Comparison of ENCODE assay signal across 11 mouse cellular contexts in the genomic region with DNA sequence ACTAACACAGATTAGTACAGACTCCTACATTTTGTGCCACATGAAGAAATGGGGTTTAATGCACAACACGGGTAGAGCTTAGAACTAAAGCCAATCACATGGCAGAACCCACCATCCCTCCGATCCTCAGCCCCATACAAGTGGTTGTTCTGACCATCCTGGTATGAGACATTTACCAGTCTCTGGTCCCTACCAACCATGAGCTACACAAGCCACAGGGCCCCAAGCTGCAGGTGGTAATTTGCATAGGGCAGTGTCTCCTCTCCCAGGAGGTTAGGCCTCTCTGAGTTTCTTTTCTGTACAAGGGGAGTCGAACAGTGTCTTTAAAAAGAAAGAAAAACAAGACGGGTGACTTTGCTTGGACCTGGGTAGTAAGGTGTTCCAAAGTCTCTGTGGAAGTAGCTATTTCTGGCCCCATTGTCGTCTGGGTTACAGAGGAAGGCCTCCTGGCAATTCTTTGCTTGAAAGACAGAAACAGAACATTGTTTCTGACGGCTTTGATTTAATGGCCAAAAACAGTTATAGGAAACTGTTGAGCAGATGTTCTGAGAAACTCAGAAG. TPM values are rescaled to one million over a fixed set of nuclear protein-coding genes. Genes with fewer than 3 reads are reported as not detected.
DNase-seq lines count a peak whose midpoint lies in the region; ATAC-seq and TF ChIP-seq lines count a peak whose summit lies in the region.
"Had no signal": no experiment of that assay in that cellular context is flagged by ENCODE, and none has a peak within 500 bp of the region (broad histone marks: within the 10 kb centered on the region; RNA-seq: fewer than 3 reads in every experiment).

No protein-coding gene starts in this region.

- intact Hi-C loops in heart, postnatal 25 days (cut with DNase I), result no loop called here
- intact Hi-C loops in left cerebral cortex, postnatal 14 days (cut with DNase I), result no loop called here

- 51% methylated on average over 6 of the region's 6 CpGs for WGBS in heart, embryonic 15.5 days
- 50% methylated on average over 6 of the region's 6 CpGs for WGBS in lung, embryonic 16.5 days
- 38% methylated on average over 6 of the region's 6 CpGs for WGBS in lung, adult 2 months

- no peak overlapping the region for H3K9ac ChIP-seq in heart, embryonic 15.5 days
- H3K9ac ChIP-seq in lung, embryonic 16.5 days (ENCODE audit: low read length), result no peak overlapping the region
- H3K9ac ChIP-seq: hindbrain, embryonic 13.5 days had no signal

- no peak for TF ChIP-seq POLR2A in lung, adult 2 months (IDR thresholded peaks at IDR 0.05; ENCODE audit: borderline replicate concordance, extremely low read depth, low read depth, low read length)

- no peak for ATAC-seq in heart, embryonic 15.5 days (replicated peaks; ENCODE audit: insufficient number of reproducible peaks, insufficient read depth, low FRiP score, low read depth)
- ATAC-seq in lung, embryonic 16.5 days (ENCODE audit: low read depth), result 0 out of 2 replicates have a peak, but pooled peaks have one; percentile 36

- no peak overlapping the region for H3K4me2 ChIP-seq in heart, embryonic 15.5 days
- no peak overlapping the region for H3K4me2 ChIP-seq in lung, embryonic 16.5 days (ENCODE audit: low read depth, low read length)
- H3K4me2 ChIP-seq: hindbrain, embryonic 13.5 days had no signal

- DNase-seq in heart, postnatal 25 days (ENCODE audit: low spot score), result no peak
- DNase-seq in lung, adult 2 months, result no peak
- peak; percentile 82 for DNase-seq in induced T-regulatory cell, adult 2 months (ENCODE audit: low read depth)
- DNase-seq in thymus, postnatal 25 days, result peak; percentile 74
- no peak for DNase-seq in cerebellum, postnatal 25 days
- DNase-seq in left cerebral cortex, postnatal 14 days (ENCODE audit: low spot score in 2 of 2), result no peak
- DNase-seq: adrenal gland, adult 2 months; cerebellum, adult 9-10 months had no signal

- H3K4me1 ChIP-seq in heart, embryonic 15.5 days (replicated peaks), result peaks cover 4% of the 10 kb centered on the region; the same call in 1 of the 2 replicates
- peaks cover 6% of the 10 kb centered on the region; the same call in 1 of the 2 replicates for H3K4me1 ChIP-seq in lung, embryonic 16.5 days (replicated peaks; ENCODE audit: control insufficient read depth, insufficient read depth, low read length)
- H3K4me1 ChIP-seq in lung, adult 2 months (ENCODE audit: control insufficient read depth, insufficient read depth, low read length), result peaks cover 5% of the 10 kb centered on the region

- peak overlapping the region; percentile 49 for H3K27ac ChIP-seq in heart, embryonic 15.5 days
- peak overlapping the region; percentile 14; the same call in 1 of the 2 replicates for H3K27ac ChIP-seq in lung, embryonic 16.5 days (ENCODE audit: low read length)
- H3K27ac ChIP-seq: hindbrain, embryonic 13.5 days had no signal

- H3K4me3 ChIP-seq in heart, embryonic 15.5 days, result no peak overlapping the region
- H3K4me3 ChIP-seq in lung, embryonic 16.5 days (ENCODE audit: low read length), result no peak overlapping the region
- H3K4me3 ChIP-seq in lung, adult 2 months (replicated peaks; ENCODE audit: extremely low read depth, low read depth, low read length), result no peak overlapping the region
- H3K4me3 ChIP-seq: hindbrain, embryonic 13.5 days had no signal

- H3K36me3 ChIP-seq in heart, embryonic 15.5 days, result no peaks in the 10 kb centered on the region
- H3K36me3 ChIP-seq in lung, embryonic 16.5 days (ENCODE audit: control insufficient read depth, insufficient read depth, low read length), result no peaks in the 10 kb centered on the region
- H3K36me3 ChIP-seq: hindbrain, embryonic 13.5 days had no signal

- no peak for TF ChIP-seq CTCF in lung, adult 2 months (IDR thresholded peaks at IDR 0.05; ENCODE audit: insufficient read depth, low read length)

- no peaks in the 10 kb centered on the region for H3K27me3 ChIP-seq in heart, embryonic 15.5 days
- H3K27me3 ChIP-seq in lung, embryonic 16.5 days (ENCODE audit: control insufficient read depth, insufficient read depth, low read depth, low read length), result no peaks in the 10 kb centered on the region

- H3K9me3 ChIP-seq in heart, embryonic 15.5 days (replicated peaks), result no peaks in the 10 kb centered on the region
- H3K9me3 ChIP-seq in lung, embryonic 16.5 days (ENCODE audit: control insufficient read depth, low read length), result no peaks in the 10 kb centered on the region
- H3K9me3 ChIP-seq: hindbrain, embryonic 13.5 days had no signal

RNA-seq across cellular contexts. Expression of a gene that starts 23.1 kb away (rescaled TPM):
- 46.3 and 54.9 TPM in 2 replicates for polyA plus RNA-seq in heart, embryonic 15.5 days (2015; fragmentation: Nextera tagmentation; extraction: Ambion mirVana)
- total RNA-seq in heart, postnatal 25 days (2021), result 10 to 100 TPM; 64.3 to 67.1 TPM
- polyA plus RNA-seq in lung, embryonic 16.5 days (2015; fragmentation: Nextera tagmentation; extraction: Ambion mirVana), result 108 and 115 TPM in 2 replicates
- polyA plus RNA-seq in lung, adult 2 months (2012; rRNA removed), result 57.3 and 67.2 TPM in 2 replicates
- total RNA-seq in left cerebral cortex, postnatal 14 days (2021), result 10 to 100 TPM; 19.0 to 20.1 TPM

Comparison
In these comparisons a context has a peak if more than half of its experiments do, and no peak if none do; other contexts are left out.
1. DNase-seq: peak in induced T-regulatory cell, adult 2 months (single experiment) and thymus, postnatal 25 days (single experiment); none in heart, postnatal 25 days (single experiment), lung, adult 2 months (single experiment), cerebellum, postnatal 25 days (0 of 2) and left cerebral cortex, postnatal 14 days (0 of 2).